Mouse (Mus musculus) liver, adult (tissue): ENCODE data around the gene AI987944.

ENCODE experiments used
- GATA4 ChIP-seq: IDR thresholded peaks from 2 replicates; pipeline ENCODE4 v1.6.1; 2014; ENCODE audit warnings: mild to moderate bottlenecking, low read length; ENCODE audit not compliant: insufficient replicate concordance

AI987944 gene

GRCm38 (mm10) chr7:41393048-41393971 is at the start of gene AI987944:
Gene AI987944 (minus strand): TSS chr7:41393379.
- TF ChIP-seq GATA4: no peak

GRCm38 (mm10) chr7:41394130-41394529 is 951 bp upstream of the AI987944 start:
- TF ChIP-seq GATA4: no peak
